Mouse (Mus musculus) heart, adult 2 months (tissue): ENCODE data around the gene Acer2. TPM values are rescaled to one million over a fixed set of nuclear protein-coding genes. Genes with fewer than 3 reads are reported as not detected.
"Not testable (repeated sequence)": the region's sequence is repeated elsewhere in the genome, so short reads cannot be mapped to it uniquely, and the experiment has no call there.

ENCODE experiments used
- DNase-seq, 2 experiments: peaks; one replicate each; pipeline ENCODE4 v3.0.0; 2021
- H3K27ac ChIP-seq: fragments of 200-600 bp; 2 replicates; pipeline ENCODE4 v1.8.1; 2022
- H3K27me3 ChIP-seq: fragments of 200-500 bp; 2 replicates; pipeline ENCODE4 v1.6.1; 2012; ENCODE audit warnings: mild to moderate bottlenecking, low read length, inconsistent platforms, mixed read lengths; ENCODE audit not compliant: control insufficient read depth, insufficient read depth
- H3K36me3 ChIP-seq: fragments of 200-500 bp; 2 replicates; pipeline ENCODE4 v1.6.1; 2012; ENCODE audit warnings: low read length, inconsistent platforms; ENCODE audit not compliant: control insufficient read depth, insufficient read depth
- H3K4me1 ChIP-seq: fragments of 200-500 bp; 2 replicates; pipeline ENCODE4 v1.6.1; 2011; ENCODE audit warnings: low read length; ENCODE audit not compliant: control insufficient read depth, insufficient read depth
- H3K4me3 ChIP-seq: fragments of 200-600 bp; 2 replicates; pipeline ENCODE4 v1.8.1; 2022
- H3K79me2 ChIP-seq: fragments of 200-500 bp; replicated peaks from 2 replicates; pipeline ENCODE4 v1.6.1; 2012; ENCODE audit warnings: mild to moderate bottlenecking, inconsistent platforms, low read length, moderate library complexity, mixed read lengths; ENCODE audit not compliant: control insufficient read depth, insufficient read depth
- H3K9ac ChIP-seq: fragments of 200-500 bp; 2 replicates; pipeline ENCODE4 v1.6.1; 2012; ENCODE audit warnings: low read depth, mild to moderate bottlenecking, control low read depth, inconsistent platforms, low read length, mixed read lengths
- CTCF ChIP-seq: fragments of 200-600 bp; IDR thresholded peaks from 2 replicates; pipeline ENCODE4 v1.8.1; 2022; ENCODE audit warnings: antibody characterized with exemption, mild to moderate bottlenecking, moderate library complexity
- EP300 ChIP-seq: fragments of 200-500 bp; IDR thresholded peaks from 2 replicates; pipeline ENCODE4 v1.6.1; 2011; ENCODE audit warnings: low read depth, low read length, control low read depth; ENCODE audit not compliant: insufficient read depth
- POLR2A ChIP-seq: fragments of 200-500 bp; IDR thresholded peaks from 2 replicates; pipeline ENCODE4 v1.6.1; 2011; ENCODE audit warnings: mild to moderate bottlenecking, low read depth, low read length, control low read depth; ENCODE audit not compliant: insufficient read depth
- WGBS: fragments of 180-500 bp; shearing (Covaris S2); methylation state at CpG from one replicate; pipeline ENCODE4 v1.1.7; 2018; 5-methylcytosine and 5-hydroxymethylcytosine counted together
- intact Hi-C: fragments of 180-260 bp; cut with DNase I; formaldehyde crosslinking; loops from one replicate; pipeline ENCODE4 v1.15.1; 2025
- long read RNA-seq: library from polyadenylated mRNA; stranded (forward); transcript quantifications from one replicate; pipeline ENCODE4 v2.0.0, GENCODE M21; 2021
- polyA plus RNA-seq: library from polyadenylated mRNA; depleted of rRNA; stranded (reverse); fragments of >200 nt; gene quantifications from 2 replicates; pipeline ENCODE4 v1.2.3, GENCODE M21; 2012; rRNA removed
- total RNA-seq, 2 experiments: library from RNA; stranded (reverse); gene quantifications; 2 replicates each; pipeline ENCODE4 v1.2.3; 2021

Acer2 gene
- 10 to 100 TPM; 16.4 to 17.9 TPM for total RNA-seq
- 25.6 and 32.7 TPM in 2 replicates for polyA plus RNA-seq
- long read RNA-seq, full-length matches to known transcripts, result 8 of 19 reads
- long read RNA-seq, partial matches to known transcripts, result 8 of 19 reads
- long read RNA-seq, other reads (novel, unspliced or antisense), result 3 of 19 reads

- no peaks in the 10 kb centered on the region for H3K36me3 ChIP-seq
- no peaks in the 10 kb centered on the region; the same call in 1 of the 2 replicates for H3K4me1 ChIP-seq
- WGBS, result under 1% methylated on average over 58 of the region's 60 CpGs
- intact Hi-C loops, result loop anchor here (1.0 kb wide), 2 partner anchors 11 to 17 kb away; partner anchors contain the start of gene Rps6
- H3K27ac ChIP-seq, result peak within 1 kb of the TSS; percentile 79
- H3K27me3 ChIP-seq, result no peaks in the 10 kb centered on the region
- peak within 1 kb of the TSS; percentile 94 for H3K4me3 ChIP-seq
- no peaks in the 10 kb centered on the region for H3K79me2 ChIP-seq
- peak; percentile 97 for DNase-seq
- peak within 1 kb of the TSS; percentile 89 for H3K9ac ChIP-seq
- TF ChIP-seq CTCF, result peak; percentile 57
- TF ChIP-seq POLR2A, result peak; percentile 95
- no peak for TF ChIP-seq EP300
Observed at GRCm38 (mm10) chr4:86874146-86874847, at the start of gene Acer2. Gene Acer2 (plus strand): TSS chr4:86874396.

GRCm38 (mm10) chr4:86825143-86825542 is 49.1 kb upstream of the Acer2 start:
- H3K4me3 ChIP-seq, result no peak overlapping the region
- H3K27ac ChIP-seq, result no peak overlapping the region
- H3K36me3 ChIP-seq, result peaks cover 6% of the 10 kb centered on the region
- 58% methylated on average over 7 of the region's 7 CpGs for WGBS
- no peak overlapping the region for H3K9ac ChIP-seq
- intact Hi-C loops, result no loop called here
- no peak for TF ChIP-seq CTCF
- no peak for TF ChIP-seq POLR2A
- no peak for TF ChIP-seq EP300
- H3K79me2 ChIP-seq, result no peaks in the 10 kb centered on the region
- H3K4me1 ChIP-seq, result no peaks in the 10 kb centered on the region
- H3K27me3 ChIP-seq, result no peaks in the 10 kb centered on the region
- no peak for DNase-seq

- Histone ChIP-seq H3K4me3 (no peak overlapping the region), H3K9ac (no peak overlapping the region), H3K36me3 (no peaks in the 10 kb centered on the region; the same call in 1 of the 2 replicates), H3K27ac (no peak overlapping the region), H3K4me1 (no peaks in the 10 kb centered on the region), H3K27me3 (no peaks in the 10 kb centered on the region), H3K79me2 (no peaks in the 10 kb centered on the region)
- intact Hi-C loops, result no loop called here
- TF ChIP-seq CTCF, result no peak
- TF ChIP-seq POLR2A, result no peak
- TF ChIP-seq EP300, result no peak
- WGBS, result 90% methylated on average over 2 of the region's 2 CpGs
- no peak for DNase-seq
Observed at GRCm38 (mm10) chr4:86831896-86832295, 42.3 kb upstream of the Acer2 start.

- intact Hi-C loops, result loop anchor here (5.0 kb wide), 1 partner anchor 81 kb away; no protein-coding TSS in a partner anchor
- H3K9ac ChIP-seq, H3K4me3 ChIP-seq, H3K36me3 ChIP-seq, H3K79me2 ChIP-seq, H3K4me1 ChIP-seq, DNase-seq, H3K27me3 ChIP-seq, H3K27ac ChIP-seq: not testable (repeated sequence)
- WGBS, result 98% methylated on average over 2 of the region's 2 CpGs
Observed at GRCm38 (mm10) chr4:86841141-86841540, 33.1 kb upstream of the Acer2 start.

- no peaks in the 10 kb centered on the region for H3K79me2 ChIP-seq
- no peaks in the 10 kb centered on the region for H3K27me3 ChIP-seq
- TF ChIP-seq EP300, result no peak
- no peak for TF ChIP-seq CTCF
- TF ChIP-seq POLR2A, result no peak
- WGBS, result 52% methylated on average over 3 of the region's 3 CpGs
- no peak overlapping the region for H3K27ac ChIP-seq
- peaks cover 4% of the 10 kb centered on the region; the same call in 1 of the 2 replicates for H3K36me3 ChIP-seq
- no peak overlapping the region for H3K9ac ChIP-seq
- intact Hi-C loops, result no loop called here
- peak; percentile 30 to 59 for DNase-seq
- no peak overlapping the region for H3K4me3 ChIP-seq
- no peaks in the 10 kb centered on the region for H3K4me1 ChIP-seq
Observed at GRCm38 (mm10) chr4:86845384-86845783, 28.8 kb upstream of the Acer2 start.

- no peaks in the 10 kb centered on the region for H3K27me3 ChIP-seq
- H3K4me3 ChIP-seq, result no peak overlapping the region
- WGBS, result 57% methylated on average over 2 of the region's 2 CpGs
- H3K9ac ChIP-seq, result no peak overlapping the region
- H3K27ac ChIP-seq, result no peak overlapping the region
- DNase-seq, result no peak
- intact Hi-C loops, result no loop called here
- TF ChIP-seq EP300 (no peak), POLR2A (no peak), CTCF (no peak)
- H3K36me3 ChIP-seq, result peaks cover 4% of the 10 kb centered on the region; the same call in 1 of the 2 replicates
- no peaks in the 10 kb centered on the region for H3K79me2 ChIP-seq
- H3K4me1 ChIP-seq, result no peaks in the 10 kb centered on the region
Observed at GRCm38 (mm10) chr4:86847246-86847645, 26.9 kb upstream of the Acer2 start.
